Mouse (Mus musculus) frontal cortex, postnatal 25 days (tissue): ENCODE results near the gene Ankrd55.

Experiments
- DNase-seq, 2 experiments: peaks; one replicate each; pipeline ENCODE4 v3.0.0; 2022; ENCODE audit warnings: low spot score in 2 of 2

Gene Ankrd55

DNA sequence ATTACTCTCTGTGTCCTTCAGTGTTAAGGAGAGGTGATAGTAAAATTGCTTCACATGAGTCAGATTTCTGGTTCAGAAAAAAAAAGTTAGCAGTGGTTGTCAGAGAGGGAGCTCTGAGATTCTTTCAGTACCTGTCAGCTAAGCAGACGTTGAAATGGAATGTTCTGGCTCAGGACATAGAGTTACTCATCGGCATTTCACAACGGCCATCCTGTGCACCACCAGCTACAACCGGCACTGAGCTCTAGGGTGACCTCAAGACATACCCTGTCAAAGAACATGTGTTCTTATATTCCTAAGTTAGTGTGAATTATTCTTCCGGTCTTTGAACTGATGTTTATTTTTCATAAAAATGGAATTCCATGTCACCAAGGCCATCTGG is 55.4 kb downstream of the Ankrd55 start:
- DNase-seq: no peak

DNA sequence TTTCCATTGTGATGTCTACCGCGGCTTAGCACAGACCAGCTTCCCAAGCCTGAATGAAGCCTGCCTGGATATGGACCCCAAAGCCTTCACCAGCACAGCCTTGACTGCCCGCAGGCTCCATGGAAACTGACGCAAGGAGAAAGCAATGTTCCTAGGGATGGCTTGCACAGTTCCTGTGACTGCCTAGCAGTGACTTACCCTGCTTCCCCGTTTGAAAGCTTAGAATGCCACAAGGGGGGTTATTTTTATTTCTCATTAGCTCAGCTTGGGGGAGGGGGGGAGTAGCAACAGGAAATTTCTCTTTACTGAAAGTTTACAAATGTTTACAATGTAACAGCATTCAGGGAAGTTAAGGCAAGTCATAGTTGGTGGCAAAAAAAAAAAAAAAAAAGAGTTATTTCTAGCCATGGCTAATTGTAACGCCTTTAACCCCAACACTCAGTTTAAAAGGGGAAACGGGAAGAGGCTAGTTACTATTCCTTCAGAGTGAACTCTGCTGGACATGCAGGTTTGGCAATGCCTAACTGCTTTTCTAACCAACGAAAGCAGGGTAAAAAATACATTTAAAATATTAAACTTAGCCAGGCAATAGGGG is 56.1 kb downstream of the Ankrd55 start:
- no peak for DNase-seq

DNA sequence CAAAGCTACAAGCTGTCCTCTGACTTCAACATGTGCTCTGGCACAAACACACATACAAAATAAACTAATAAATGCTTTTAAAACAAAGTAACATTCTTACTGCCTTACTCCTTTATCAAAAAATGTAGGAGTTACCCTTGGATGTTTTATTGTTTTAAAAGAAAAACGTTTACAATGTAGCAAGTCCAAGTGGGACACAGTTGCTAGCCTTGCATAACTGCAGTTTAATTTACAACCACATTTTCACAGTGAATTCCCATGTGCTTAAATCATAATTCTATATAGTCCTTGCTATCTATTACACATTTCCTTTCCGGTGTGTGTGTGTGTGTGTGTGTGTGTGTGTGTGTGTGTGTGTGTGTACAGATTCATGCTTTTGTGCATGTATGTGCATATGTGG is 57.3 kb downstream of the Ankrd55 start:
- DNase-seq: no peak

DNA sequence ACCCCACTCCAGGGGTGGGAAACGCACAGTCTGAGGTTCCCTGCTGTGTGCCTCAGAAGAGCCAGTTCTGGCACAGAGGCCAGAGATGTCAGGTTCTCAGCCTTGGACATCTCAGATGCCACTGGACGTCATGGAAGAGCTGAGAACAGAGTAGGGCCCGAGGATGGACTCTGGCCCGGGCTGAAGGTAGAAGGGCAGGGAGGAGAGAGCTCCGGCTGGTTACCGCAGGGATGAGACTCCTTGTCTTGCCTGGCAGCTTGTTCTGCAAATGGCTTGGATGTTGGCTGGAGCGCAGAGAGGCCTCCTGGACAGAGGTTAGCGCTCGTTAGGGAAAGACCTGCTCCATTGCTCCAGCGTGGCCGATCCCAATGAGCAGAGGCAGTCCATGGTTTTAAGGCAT is 57.8 kb downstream of the Ankrd55 start:
- no peak for DNase-seq

DNA sequence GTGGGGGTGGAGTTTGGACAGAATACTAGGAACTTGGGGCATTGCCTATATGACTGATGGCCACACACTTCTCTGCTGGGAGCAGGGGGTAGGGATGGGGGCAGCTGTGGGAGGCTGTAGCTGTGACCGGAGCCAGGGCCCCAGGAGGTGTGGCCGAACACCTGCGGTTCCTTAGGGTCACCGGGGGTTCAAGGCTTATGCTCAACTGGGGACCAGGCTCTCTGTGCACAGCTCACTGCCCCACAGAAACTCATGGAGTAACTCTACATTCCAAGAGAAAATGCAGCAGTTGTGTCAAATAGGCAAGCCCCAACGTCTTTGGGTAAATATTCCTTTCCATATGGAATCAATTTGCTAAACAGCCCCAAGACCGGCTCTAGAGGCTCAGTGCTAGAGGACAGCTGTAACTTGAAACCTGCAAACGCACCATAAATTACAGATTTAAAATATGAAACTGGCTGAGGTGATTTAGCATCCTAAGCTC is 58.5 kb downstream of the Ankrd55 start:
- no peak for DNase-seq

DNA sequence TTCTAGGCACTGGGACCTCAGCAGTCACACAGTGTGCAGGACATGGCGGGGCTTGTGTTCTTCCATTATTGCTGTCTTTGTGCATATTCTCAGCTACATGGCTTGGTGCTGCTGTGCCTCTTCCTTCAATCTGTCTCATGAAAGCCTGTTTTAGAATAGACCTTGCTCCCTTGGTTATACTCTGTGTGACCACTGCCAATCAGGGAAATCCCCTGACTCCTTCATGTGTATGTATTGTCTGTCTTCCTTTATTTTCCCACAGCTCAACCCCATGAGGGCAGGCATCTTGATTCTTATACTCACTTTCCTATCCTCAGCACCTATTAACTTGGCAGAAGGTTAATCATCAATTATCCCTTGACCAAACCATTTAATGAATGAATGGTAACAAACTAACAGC is 60.0 kb downstream of the Ankrd55 start:
- DNase-seq: no peak

DNA sequence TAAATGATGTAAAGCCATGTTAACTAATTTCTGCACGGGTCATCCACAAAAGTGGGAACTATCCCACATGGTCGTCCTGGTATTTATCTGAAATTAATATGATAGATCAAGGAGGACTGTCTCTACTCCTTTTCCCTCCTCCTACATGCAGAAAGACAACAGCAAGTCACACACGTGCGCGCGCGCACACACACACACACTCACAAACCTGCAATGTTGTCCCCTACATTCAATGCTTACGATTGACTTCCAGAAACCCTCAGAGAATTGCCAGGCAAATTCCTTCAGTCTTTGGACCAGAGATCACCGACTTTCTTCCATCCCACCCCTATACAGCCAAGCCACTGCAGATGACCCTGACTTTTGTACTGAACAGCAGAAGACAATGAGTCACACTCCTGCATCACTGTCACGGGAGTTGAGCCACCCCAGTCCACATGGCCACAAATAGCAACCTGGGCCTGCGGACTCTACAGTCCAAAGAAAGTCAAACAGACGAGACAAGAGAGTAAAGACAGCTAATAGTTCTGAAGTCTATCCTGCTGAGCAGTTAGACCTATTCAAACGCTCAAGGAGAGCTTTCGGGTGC is 60.7 kb downstream of the Ankrd55 start:
- no peak for DNase-seq

DNA sequence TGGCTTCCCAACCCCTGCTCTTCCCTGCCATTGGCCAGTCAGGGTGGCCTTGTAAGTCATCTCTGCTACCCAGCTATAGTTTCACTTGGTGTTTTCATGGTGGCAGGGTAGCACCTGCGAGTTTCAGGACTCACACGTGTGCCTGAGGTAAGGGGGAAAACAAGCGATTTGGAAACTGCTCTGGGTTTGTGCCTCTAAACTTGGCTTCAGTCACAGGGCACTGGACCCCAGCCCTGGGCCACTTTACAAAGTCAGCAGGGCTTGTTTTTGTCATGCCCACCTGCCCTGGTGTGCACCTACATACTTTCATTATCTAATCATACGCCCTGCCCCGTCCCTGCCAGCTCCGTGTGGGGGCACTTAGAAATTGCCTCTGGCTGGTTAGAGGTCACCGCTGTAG is 61.2 kb downstream of the Ankrd55 start:
- no peak for DNase-seq

DNA sequence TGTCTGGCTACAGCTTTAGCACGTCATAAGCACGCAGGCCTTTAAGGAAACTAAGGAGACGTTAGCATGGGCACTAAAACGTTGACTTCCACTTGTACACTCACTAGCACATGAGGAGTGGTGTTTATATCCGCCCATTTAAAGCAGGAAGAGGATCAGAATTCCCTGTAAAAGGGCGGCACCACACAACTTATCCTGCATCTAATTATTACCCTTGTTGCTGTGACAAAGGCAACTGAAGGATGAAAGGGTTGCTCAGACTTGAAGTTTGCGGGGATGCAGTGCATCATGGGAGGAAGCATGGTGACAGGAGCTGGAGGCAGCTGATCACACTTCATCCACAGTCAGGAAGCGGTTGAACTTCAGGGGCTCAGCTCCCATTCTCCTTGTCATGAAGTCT is 63.7 kb downstream of the Ankrd55 start:
- no peak for DNase-seq

DNA sequence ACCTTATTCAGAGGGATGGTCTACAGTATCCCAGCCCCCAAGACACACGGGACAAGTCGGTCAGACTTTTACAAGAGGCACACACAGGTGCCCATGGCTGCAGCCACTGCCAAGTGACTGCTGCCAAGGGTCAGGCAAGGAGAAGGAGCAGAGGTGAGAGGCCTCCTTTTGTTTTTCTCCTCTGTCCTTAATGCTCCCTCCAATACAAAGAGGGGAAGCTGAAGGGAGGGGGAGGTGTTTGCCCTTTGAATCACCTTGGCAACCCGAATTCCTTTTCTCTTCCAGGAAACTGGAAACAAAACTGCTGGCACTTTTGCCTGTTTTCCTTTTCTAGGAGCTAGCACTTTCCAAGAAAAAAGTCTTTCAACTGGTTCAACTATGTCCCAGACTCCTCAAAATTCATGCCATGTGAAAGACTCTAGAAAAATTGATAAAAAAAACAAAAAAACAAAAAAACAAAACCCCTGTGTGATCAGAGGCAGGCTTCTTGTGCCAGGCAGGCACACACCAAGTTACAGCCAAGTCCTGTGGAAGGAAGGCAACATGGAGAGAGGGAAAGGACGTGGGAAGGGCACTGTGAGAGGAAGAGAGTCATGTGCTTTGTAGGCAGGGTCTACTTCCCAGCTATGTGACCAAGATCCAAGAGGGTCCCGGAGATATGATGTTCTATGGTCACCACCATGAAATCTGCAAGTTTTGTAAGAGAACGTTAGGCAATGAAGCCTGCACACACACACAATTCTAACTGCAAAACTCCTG is 66.0 kb downstream of the Ankrd55 start:
- no peak for DNase-seq

DNA sequence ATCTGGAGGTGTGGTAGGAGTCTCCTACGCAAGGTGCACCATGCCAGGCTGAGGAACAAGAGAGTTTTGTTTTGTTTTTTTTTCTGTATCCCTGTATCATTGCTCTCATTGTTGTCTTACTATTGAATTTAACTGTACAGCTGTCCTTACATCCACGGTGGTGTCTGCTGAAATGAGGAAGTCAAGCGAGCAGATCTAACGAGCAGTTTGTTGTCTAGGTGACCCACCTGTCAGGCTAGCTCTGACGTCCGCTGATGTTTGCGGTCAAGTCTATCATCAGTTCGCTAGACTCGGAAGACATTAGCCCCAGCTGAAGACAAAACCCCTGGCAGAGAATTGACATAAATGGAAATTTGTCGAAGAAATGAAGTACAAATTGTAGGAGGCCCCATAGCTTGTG is 66.7 kb downstream of the Ankrd55 start:
- no peak for DNase-seq

DNA sequence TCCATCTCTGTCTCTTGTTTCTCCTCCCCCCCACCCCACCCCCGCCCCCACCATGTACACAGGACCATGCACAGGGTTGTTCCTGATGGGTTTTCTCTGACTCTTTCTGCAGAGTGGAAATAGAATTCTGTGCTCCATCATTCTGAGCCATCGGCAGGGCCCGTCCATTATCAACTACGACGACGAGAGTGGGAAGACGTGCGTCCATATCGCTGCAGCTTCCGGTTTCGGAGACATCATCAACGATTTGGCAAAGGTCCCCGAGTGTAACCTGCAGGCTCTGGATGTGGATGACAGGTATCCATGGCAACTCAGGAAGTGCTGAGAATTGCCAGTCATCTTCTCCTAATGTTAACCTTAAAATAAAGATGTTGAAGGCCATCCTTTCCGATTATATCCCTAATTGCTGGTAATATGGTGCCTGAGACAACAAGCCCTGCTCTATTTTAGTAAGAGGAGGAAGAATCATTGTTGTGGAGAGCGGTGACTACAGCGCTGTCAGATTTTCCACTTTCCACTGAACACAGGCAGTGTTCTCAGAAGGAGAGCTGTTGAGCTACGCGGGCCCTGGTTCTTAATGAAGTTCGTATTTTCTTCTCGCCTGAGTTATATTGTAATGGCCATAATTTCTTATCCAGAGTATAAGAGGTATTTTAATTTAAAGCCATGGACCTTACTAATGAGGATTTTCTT is 67.7 kb downstream of the Ankrd55 start:
- DNase-seq: no peak

DNA sequence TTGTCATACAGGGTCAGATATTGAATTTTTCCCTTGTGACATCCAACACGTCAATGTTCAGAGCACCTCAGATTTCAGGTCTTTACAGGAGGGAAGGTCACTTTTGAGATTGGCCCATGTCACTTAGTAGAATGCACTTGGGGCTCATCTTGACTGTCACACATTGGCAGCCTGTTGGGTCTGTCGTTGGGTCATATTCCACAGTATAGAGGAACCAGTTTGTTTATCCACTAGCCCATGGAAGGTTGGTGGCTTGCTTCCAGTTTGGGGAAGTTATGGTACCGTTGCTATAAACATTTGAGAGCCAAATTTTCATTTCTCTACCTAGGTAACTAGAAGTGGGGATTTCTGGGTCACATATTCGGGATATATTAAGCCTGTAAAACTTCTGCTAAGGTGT is 73.3 kb downstream of the Ankrd55 start:
- no peak for DNase-seq

DNA sequence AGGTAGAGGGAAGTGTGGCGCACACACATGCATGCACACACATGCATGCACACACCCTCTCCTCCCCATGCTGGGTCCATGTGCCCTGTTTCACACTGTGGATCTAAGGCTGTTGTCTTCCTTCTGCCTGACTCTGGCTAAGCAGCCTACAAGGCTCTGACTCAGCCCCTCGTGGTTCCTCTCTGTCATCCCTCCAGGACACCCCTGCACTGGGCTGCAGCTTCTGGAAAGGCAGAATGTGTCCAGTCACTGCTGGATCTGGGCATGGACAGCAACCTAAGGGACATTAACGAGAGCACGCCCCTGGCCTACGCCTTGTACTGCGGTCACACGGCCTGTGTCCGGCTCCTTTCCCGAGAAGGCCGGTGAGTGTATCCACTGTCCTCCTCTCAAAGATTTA is 75.0 kb downstream of the Ankrd55 start:
- DNase-seq: no peak

DNA sequence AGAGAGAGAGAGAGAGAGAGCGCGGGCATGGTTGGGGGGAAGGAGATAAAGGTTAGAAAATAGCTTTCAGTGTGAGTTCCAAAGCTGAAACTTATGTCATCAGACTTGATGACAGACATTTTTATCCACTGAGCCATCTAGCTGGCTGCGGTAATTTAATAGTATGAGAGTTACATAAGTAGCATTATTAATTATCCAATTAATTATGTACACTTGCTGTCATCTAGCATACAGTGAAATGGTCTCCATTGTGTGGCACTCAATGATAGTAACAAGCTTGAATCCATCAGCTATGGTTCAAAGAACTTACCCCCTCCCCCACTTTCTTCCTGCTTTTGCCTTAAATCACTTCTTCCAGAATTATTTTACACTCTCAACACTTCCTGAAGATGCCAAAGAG is 75.5 kb downstream of the Ankrd55 start:
- DNase-seq: no peak

DNA sequence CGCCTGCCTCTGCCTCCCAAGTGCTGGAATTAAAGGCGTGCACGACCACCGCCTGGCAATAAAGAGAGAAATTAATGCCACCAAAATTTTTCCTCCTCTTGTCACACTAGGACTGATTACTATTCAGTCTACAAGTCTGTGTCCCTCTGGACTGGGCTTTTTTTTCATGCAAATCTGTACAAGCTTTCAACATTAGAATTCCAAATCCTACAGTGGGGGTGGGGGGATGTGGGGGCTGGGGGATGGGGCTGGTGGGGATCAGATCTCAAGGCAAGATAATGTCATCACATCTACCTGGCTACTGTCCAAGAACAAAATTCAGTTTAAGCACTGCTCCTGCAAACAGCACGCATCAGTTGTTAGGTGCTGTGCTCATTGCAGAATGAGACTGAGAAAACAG is 76.4 kb downstream of the Ankrd55 start:
- DNase-seq: no peak

DNA sequence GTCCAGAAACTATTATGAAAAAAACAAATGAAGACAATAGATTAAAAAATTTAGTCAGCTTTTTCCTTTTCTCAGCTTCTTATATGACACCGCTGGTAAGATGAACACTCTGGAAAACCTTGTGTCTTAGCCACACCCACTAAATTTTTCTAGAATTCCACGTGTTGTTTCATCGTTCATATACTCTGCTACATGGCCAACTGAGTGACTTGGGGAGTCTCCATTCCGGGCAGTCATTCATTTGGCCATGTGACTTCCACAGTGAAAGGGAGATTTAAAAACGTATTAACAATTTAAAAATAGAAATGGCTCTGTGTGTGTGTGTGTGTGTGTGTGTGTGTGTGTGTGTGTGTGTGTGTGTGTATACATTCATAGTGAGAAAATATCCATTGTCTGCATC is 77.1 kb downstream of the Ankrd55 start:
- DNase-seq: no peak

DNA sequence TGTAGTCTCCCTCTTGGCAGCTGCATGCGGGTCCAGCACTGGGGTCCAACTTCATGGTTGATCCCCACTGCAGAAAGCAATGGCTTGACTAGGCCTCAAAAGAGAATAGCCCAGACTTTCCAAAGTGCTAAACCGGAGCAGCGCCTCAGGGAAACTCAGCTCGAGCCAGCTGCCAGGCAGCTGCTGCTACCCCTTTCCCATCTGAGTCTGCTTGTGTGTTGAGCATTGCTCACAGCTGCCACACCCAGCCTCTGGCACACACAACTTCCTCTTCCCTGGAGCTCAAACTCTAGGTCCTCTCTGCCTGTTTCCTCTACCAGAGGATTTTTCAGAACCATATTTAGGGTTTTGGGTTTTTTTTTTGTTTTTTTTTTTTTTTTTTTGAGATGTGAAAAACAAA is 77.5 kb downstream of the Ankrd55 start:
- no peak for DNase-seq

DNA sequence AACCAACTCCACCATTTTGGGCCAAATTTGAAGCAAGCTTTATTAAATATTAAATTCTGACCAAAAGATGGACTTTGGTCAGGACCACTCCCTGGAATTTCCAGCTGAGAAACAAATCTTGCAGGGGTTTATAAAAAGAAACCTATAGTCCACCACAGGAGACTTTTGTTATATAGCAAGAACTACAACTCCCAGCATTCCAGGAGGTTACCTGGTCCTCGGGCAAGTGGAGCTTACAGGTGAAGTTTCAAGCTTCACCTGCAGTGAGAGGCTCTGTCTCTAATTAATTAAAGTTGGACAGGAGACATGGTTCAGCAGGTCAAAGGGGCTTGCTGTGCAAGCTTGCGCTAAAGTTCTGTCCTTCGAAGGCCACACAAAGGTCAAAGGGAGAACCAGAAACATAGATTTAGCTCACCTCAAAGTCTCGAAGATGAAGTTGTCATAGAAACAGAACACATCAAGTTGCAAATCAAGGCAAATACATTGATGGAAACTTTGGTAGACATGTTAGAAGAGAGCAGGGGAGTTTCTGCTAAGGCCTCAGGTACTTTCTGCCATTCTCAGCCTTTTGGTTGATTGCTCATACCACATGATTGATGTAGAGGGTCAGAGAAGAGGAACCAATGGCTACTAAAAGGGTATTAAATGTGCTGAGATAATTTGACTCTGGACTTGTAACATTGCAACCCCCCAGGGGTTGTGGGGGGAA is 78.2 kb downstream of the Ankrd55 start:
- DNase-seq: no peak

DNA sequence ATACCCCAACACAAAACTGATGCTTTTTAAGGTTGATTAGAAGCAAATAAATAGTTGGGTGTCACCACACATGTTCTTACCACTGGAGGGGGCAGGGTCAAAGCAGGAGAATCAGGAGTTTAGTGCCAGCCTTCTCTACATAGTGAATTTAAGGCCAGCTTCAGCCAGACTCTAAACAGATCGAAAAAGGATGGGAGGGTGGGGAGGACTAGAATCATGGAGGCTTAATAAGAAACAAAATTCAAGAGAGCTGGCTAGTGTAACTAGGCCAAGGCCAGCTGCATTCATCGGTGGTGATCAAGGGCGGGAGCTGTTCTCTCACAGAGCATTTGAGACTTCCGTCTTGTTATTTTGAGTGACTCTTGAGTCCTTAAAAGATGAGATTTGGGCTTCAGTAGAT is 83.5 kb downstream of the Ankrd55 start:
- no peak for DNase-seq

DNA sequence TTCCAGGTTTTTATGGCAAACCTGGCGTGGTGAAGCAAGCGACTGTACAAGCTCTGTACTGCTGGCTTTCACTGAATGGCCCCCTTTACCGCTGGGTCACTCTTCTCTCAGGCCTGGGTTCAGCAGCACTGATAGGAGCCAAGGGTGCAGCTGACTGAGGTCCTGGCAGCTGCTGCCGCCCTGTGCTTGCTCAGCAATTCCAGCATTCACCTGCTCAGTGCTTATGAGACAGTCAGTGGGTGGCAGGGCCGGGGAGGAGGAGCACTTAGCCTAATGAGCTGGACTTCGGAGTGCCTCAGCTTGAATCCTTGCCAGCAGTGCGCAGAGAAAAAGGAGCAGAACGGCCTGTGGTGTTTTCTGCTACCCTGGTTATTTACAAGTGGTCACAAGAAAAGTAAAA is 87.5 kb downstream of the Ankrd55 start:
- no peak for DNase-seq

DNA sequence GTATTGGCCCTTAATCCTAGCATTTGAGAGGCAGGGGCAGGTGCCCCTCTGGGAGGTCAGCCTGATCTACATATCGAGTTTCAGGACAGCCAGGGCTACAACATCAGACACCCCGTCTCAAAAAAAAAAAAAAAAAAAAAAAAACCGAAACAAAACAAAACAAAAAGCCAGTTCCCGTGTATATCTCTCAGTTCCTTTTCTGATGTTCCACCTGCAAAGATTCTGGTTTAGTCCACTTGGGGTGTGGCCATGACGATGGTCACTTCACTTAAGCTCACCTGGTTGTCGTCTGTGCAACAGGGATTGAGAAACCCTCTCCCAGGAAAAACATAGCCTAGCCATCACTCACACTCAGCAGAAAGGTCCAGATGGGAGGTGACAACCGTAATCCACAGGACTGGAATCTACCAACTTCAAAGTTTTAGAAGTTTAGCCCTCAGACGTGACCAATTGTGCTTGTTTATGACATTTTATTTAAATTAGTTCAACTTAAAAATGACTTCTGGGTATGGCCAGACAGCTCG is 90.6 kb downstream of the Ankrd55 start:
- no peak for DNase-seq
